Mouse (Mus musculus) liver, adult 2 months (tissue): ENCODE data around the gene Anapc11. TPM values are rescaled to one million over a fixed set of nuclear protein-coding genes. Genes with fewer than 3 reads are reported as not detected.

ENCODE experiments used
- DNase-seq: peaks from one replicate; pipeline ENCODE4 v3.0.0-alpha.2; 2011; ENCODE audit warnings: low read depth, low spot score; ENCODE audit errors: extremely low read depth
- H3K27ac ChIP-seq: fragments of 200-500 bp; replicated peaks from 2 replicates; pipeline ENCODE4 v1.5.1; 2012; ENCODE audit warnings: low read depth, mild to moderate bottlenecking, control low read depth, inconsistent platforms, low read length; ENCODE audit not compliant: insufficient read depth
- H3K27me3 ChIP-seq: fragments of 200-500 bp; 2 replicates; pipeline ENCODE4 v1.6.1; 2012; ENCODE audit warnings: mild to moderate bottlenecking, moderate library complexity, low read length, inconsistent platforms; ENCODE audit not compliant: control insufficient read depth, insufficient read depth
- H3K36me3 ChIP-seq: fragments of 200-500 bp; 2 replicates; pipeline ENCODE4 v1.6.1; 2012; ENCODE audit warnings: low read length, inconsistent platforms; ENCODE audit not compliant: control insufficient read depth, insufficient read depth
- H3K4me1 ChIP-seq: fragments of 200-500 bp; 2 replicates; pipeline ENCODE4 v1.6.1; 2011; ENCODE audit warnings: low read length; ENCODE audit not compliant: control insufficient read depth, insufficient read depth
- H3K4me3 ChIP-seq: fragments of 200-500 bp; 2 replicates; pipeline ENCODE4 v1.5.1; 2011; ENCODE audit warnings: low read depth, mild to moderate bottlenecking, control low read depth, low read length, moderate library complexity; ENCODE audit not compliant: insufficient read depth
- H3K79me2 ChIP-seq: fragments of 200-500 bp; 2 replicates; pipeline ENCODE4 v1.6.1; 2012; ENCODE audit warnings: inconsistent platforms, mild to moderate bottlenecking, low read length, moderate library complexity; ENCODE audit not compliant: control insufficient read depth, insufficient read depth
- H3K9ac ChIP-seq: fragments of 200-500 bp; 2 replicates; pipeline ENCODE4 v1.6.1; 2012; ENCODE audit warnings: low read depth, mild to moderate bottlenecking, control low read depth, inconsistent platforms, low read length
- CTCF ChIP-seq: fragments of 200-500 bp; IDR thresholded peaks from 2 replicates; pipeline ENCODE4 v1.5.1; 2011; ENCODE audit warnings: low read depth, low read length, control low read depth
- POLR2A ChIP-seq: fragments of 200-500 bp; IDR thresholded peaks from 2 replicates; pipeline ENCODE4 v1.6.1; 2011; ENCODE audit warnings: low read length, control low read depth; ENCODE audit not compliant: insufficient read depth; ENCODE audit errors: extremely low read depth
- WGBS: fragments of 180-500 bp; shearing (Covaris S2); methylation state at CpG from one replicate; pipeline ENCODE4 v1.1.7; 2018; 5-methylcytosine and 5-hydroxymethylcytosine counted together
- polyA plus RNA-seq: library from polyadenylated mRNA; depleted of rRNA; stranded (reverse); fragments of >200 nt; gene quantifications from 2 replicates; pipeline ENCODE4 v1.2.3, GENCODE M21; 2012; rRNA removed
- total RNA-seq: library from RNA; depleted of rRNA; stranded (reverse); fragments of >200 nt; gene quantifications from 2 replicates; pipeline ENCODE4 v1.2.3, GENCODE M21; 2014; rRNA removed

Gene Anapc11
- total RNA-seq (8.9 and 12.8 TPM in 2 replicates), polyA plus RNA-seq (57.0 and 59.4 TPM in 2 replicates)

- H3K4me3 ChIP-seq: peak within 1 kb of the TSS; percentile 80
- H3K36me3 ChIP-seq: peaks cover 17% of the 10 kb centered on the region
- WGBS: 1% methylated on average over 88 of the region's 88 CpGs
- H3K4me1 ChIP-seq: peaks cover 11% of the 10 kb centered on the region
- TF ChIP-seq CTCF (no peak), POLR2A (0 out of 2 replicates have a peak, but pooled peaks have one; percentile 31)
- peaks cover 13% of the 10 kb centered on the region; the same call in 1 of the 2 replicates for H3K79me2 ChIP-seq
- DNase-seq: peak; percentile 68
- no peaks in the 10 kb centered on the region for H3K27me3 ChIP-seq
- H3K9ac ChIP-seq: peak within 1 kb of the TSS; percentile 89
- H3K27ac ChIP-seq: peak within 1 kb of the TSS; percentile 10
Measured at GRCm38 (mm10) chr11:120598283-120598989, at the start of gene Anapc11, which contains the start of gene Alyref. Gene Anapc11, plus strand, starts transcription at chr11:120598421. Gene Alyref, minus strand, starts transcription at chr11:120598365.

GRCm38 (mm10) chr11:120548786-120549167 lies 49.4 kb upstream of the Anapc11 start:
- Histone ChIP-seq H3K4me3 (peak overlapping the region; percentile 97), H3K36me3 (no peaks in the 10 kb centered on the region), H3K27ac (peak overlapping the region; percentile 98), H3K9ac (peak overlapping the region; percentile 99), H3K4me1 (peaks cover 14% of the 10 kb centered on the region), H3K79me2 (no peaks in the 10 kb centered on the region; the same call in 1 of the 2 replicates), H3K27me3 (no peaks in the 10 kb centered on the region)
- TF ChIP-seq CTCF (no peak), POLR2A (no peak)
- under 1% methylated on average over 7 of the region's 7 CpGs for WGBS
- DNase-seq: no peak

- no peak for DNase-seq
- peak within 1 kb of the TSS; percentile 98 for H3K27ac ChIP-seq
- H3K4me3 ChIP-seq: peak within 1 kb of the TSS; percentile 97
- TF ChIP-seq POLR2A (peak; percentile 70), CTCF (no peak)
- no peaks in the 10 kb centered on the region for H3K27me3 ChIP-seq
- under 1% methylated on average over 75 of the region's 87 CpGs for WGBS
- no peaks in the 10 kb centered on the region; the same call in 1 of the 2 replicates for H3K79me2 ChIP-seq
- peaks cover 14% of the 10 kb centered on the region for H3K4me1 ChIP-seq
- peak within 1 kb of the TSS; percentile 99 for H3K9ac ChIP-seq
- H3K36me3 ChIP-seq: no peaks in the 10 kb centered on the region
Measured at GRCm38 (mm10) chr11:120549168-120549945, 48.9 kb upstream of the Anapc11 start, which contains the start of gene Mcrip1. Gene Mcrip1, minus strand, starts transcription at chr11:120549727.

DNA sequence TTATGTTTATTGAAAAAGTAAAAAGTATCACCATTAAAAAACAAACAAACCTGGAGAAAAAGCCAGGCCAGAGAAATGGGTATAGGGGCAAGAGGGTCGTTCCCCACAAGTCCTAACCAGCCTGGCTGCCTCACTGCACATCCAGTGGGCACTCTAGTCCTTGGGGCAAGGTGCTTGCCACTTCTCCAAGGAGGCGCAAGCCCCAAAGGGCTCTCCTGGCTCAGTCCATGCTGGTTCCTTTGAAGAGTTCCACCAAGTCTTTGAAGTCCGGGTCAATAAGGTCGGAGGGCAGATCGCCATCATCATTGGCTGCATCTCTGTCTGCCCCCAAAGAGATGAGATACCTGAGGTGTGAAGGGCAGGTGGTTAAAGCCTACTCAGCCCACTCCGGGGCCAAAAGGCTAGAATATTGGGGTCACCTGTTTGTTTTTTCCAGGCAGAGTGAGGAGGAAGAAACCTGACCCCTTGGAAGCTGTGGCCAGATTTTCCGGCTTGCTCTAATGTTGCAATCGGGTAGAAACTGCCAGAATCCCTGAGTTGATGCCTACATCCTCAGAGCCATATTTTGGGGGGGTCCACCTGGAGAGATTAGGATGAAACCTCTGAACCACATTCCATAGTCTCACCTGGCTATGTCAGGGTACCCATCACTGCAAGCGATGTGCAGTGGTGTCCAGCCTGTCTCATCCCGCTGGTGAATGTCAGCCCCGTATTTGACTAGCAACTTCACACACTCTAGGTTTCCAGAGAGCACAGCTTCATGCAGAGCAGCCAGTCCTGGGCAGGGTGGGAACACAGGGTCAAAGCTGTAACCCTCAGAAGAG lies 48.0 kb upstream of the Anapc11 start:
- Histone ChIP-seq H3K4me1 (peaks cover 15% of the 10 kb centered on the region), H3K79me2 (no peaks in the 10 kb centered on the region; the same call in 1 of the 2 replicates), H3K9ac (peak overlapping the region; percentile 90), H3K27ac (peak overlapping the region; percentile 81), H3K4me3 (peak overlapping the region; percentile 94), H3K36me3 (no peaks in the 10 kb centered on the region), H3K27me3 (no peaks in the 10 kb centered on the region)
- no peak for TF ChIP-seq POLR2A
- TF ChIP-seq CTCF: no peak
- no peak for DNase-seq
- WGBS: 36% methylated on average over 11 of the region's 11 CpGs

GRCm38 (mm10) chr11:120550810-120551440 lies 47.3 kb upstream of the Anapc11 start, which contains the start of gene Ppp1r27:
Gene Ppp1r27, minus strand, starts transcription at chr11:120551132.
- H3K4me3 ChIP-seq: peak within 1 kb of the TSS; percentile 94
- whole genome bisulfite sequencing: 94% methylated on average over 28 of the region's 28 CpGs
- H3K27me3 ChIP-seq: no peaks in the 10 kb centered on the region
- no peaks in the 10 kb centered on the region for H3K36me3 ChIP-seq
- TF ChIP-seq POLR2A (no peak), CTCF (no peak)
- peaks cover 16% of the 10 kb centered on the region for H3K4me1 ChIP-seq
- H3K9ac ChIP-seq: peak within 1 kb of the TSS; percentile 90
- DNase-seq: no peak
- no peaks in the 10 kb centered on the region; the same call in 1 of the 2 replicates for H3K79me2 ChIP-seq
- H3K27ac ChIP-seq: peak within 1 kb of the TSS; percentile 81
